Mouse (Mus musculus) cerebellum, postnatal 25 days (tissue): Measurements from ENCODE around the gene Trpm7.
A peak's percentile ranks its signal among the peaks of the same experiment; 100 is the strongest.

Source experiments
- DNase-seq, 2 experiments: peaks; one replicate each; pipeline ENCODE4 v3.0.0; 2021; ENCODE audit warnings: mixed read lengths in 2 of 2

Trpm7 gene

GRCm38 (mm10) chr2:126815822-126816221 is 60.2 kb downstream of the Trpm7 start:
- DNase-seq = no peak

GRCm38 (mm10) chr2:126801980-126802379 is 74.0 kb downstream of the Trpm7 start:
- DNase-seq = no peak

DNA sequence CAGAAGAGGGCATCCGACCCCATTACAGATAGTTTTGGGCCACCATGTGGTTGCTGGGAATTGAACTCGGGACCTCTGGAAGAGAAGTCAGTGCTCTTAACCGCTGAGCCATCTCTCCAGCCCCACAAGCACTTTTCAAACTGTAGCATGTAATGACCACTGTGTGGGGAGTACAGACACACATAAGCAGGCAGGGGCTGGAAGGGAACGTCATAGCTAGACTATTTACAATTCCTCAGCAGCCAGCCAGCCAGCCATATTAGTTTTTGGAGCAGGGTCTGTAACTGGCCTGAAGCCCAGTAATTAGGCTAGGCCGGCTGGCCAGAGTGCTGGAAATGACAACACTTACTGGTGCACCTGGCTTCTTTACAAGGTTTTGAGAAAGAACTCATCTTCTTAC is 77.6 kb downstream of the Trpm7 start:
- DNase-seq = no peak

- DNase-seq = no peak
Measured at GRCm38 (mm10) chr2:126795708-126796107, 80.3 kb downstream of the Trpm7 start.

GRCm38 (mm10) chr2:126792611-126793010 is 83.4 kb downstream of the Trpm7 start:
- no peak for DNase-seq

DNA sequence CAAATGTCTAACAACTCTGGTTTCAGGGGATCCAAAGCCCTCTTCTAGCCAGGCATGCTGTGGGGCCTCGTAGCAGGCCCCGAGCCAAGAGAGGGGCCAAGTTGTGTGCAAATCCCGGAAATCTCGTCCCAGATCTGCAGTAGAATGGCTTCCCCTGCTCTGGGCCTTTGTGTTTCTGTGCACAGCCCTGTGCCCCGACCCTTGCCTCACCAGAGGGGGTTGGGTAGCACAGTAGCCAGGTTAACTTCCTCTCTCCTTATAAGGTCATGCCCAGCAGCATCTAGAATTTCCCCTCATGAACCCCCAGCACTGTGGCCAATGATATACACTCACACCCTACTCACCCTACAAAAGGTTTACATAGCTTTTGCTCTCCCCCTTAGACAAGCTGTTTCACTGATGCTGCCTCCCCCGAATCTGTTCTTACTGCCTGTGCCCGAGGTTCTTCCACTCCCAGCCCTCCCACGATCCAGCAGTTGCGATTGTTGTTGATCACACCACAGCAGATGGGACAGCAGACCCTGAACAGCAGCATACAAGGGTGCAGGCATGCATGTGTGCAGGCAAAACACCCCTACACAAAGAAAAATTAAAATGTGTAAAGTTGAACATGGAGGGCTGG is 88.2 kb downstream of the Trpm7 start:
- DNase-seq = no peak

DNA sequence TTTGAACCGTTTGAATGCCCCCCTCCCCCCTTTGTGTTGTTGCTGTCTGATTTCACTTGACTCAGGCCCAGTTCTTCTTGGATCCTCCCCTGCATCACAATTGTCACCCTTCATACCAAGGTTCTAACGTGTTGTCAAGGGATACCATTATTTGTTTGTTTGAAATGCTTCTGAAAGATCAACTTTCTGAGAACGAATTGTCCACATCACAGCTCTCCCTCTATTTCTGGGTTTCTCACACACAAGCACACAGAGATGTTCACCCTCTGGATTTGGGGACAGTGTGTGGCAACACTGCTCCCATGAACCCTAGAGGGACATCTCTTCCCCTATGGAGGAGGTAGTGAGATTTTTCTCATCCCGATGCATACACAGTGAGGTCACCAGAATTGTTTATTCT is 92.7 kb downstream of the Trpm7 start, which contains the start of gene Usp50:
TSS of gene Usp50 (minus strand) at position 101 of the 400 bp plus-strand sequence.
- no peak for DNase-seq

- peak; percentile 54 to 77 for DNase-seq
Measured at GRCm38 (mm10) chr2:126782433-126782832, 93.6 kb downstream of the Trpm7 start.

DNA sequence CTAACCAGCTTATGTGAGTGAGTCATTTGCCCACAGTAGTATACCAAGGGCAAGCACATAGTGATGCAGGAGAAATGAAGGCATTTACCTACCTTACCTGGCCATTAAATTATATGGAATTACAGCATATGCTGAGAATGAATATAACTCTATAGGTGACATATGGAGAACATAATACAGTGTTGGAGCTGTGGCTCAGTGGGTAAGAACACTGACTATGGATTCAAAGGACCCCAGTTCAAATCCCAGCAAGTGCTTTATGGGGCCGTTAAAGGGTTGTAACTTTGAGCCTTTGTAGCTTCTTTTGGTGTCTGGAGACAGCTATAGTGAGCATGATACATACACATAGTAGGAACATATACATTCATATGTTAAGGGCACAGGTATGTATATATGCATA is 94.6 kb downstream of the Trpm7 start:
- no peak for DNase-seq

DNA sequence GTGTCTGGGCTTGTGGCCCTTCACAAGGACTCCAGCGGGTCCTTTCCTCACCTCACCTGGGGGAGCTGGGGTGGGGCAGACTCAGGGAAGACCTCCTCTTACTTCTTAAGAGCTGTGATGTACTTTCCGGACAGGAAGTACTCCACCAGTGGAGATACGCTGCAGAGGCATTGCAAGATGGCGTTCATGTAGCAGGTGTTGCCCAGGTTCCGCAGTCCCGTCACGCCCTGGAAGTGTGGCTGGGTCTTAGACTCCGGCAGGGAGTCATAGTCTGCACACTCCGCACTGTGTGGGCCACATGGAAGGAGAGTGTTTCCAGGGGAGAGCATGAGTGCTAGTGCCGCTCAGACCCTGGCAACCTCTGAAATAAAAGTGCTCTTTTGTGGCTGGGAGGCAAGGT is 95.7 kb downstream of the Trpm7 start:
- no peak for DNase-seq

DNA sequence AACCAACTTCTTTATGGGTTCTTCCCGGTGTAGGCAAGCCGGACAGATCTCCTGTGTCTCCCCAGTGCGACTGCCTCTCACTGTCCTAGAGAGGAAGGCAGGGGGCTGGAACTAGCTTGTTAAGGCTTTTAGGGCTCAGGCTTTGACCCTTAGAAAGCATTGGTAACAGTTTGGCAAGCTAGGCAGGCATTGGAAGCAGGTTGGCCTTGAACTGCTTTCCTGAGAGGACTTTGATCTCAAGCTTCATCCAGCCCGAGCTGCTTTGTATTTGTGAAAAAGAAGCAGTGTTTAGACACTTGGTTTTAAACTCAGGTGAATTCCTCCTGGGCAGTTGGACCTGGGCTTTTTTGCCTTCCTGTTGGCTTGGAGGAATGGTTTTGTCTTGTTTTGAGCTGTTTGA is 97.2 kb downstream of the Trpm7 start:
- no peak for DNase-seq

- no peak for DNase-seq
Measured at GRCm38 (mm10) chr2:126776416-126776815, 99.6 kb downstream of the Trpm7 start.

DNA sequence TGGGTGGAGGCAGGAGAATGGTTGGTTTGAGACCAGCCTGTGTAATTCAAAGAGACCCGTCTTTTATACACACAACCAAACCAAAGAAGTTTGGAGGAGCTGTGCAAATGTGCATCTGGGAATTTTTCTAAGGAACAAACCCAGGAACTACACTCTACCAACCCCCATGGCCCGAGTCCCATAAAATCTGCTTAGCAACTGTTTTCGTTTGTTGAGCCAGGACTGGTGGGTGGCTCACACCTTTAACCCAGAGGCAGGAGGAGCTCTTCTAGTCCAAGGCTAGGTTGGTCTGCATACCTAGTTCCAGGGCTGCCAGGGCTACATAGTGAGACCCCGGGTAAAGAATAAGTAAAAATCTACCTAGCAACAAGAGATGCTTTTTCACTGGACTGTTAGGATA is 100.1 kb downstream of the Trpm7 start:
- no peak for DNase-seq

DNA sequence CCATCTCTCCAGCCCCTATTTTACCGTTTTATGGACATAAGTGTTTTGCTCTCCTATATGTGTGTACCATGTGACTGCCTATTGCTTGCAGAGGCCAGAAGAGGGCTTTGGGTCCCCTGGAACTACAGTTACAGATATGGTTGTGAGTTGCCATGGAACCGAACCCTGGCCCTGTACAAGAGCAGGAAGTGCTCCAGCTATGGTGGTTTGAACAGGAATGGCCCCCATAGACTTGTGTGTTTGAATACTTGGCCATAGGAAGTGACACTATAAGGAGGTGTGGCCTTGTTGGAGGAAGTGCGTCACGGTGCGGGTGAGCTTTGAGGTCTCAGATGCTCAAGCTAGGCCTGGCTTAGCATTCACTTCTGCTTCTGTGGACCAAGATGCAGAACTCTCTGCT is 103.8 kb downstream of the Trpm7 start:
- no peak for DNase-seq

DNA sequence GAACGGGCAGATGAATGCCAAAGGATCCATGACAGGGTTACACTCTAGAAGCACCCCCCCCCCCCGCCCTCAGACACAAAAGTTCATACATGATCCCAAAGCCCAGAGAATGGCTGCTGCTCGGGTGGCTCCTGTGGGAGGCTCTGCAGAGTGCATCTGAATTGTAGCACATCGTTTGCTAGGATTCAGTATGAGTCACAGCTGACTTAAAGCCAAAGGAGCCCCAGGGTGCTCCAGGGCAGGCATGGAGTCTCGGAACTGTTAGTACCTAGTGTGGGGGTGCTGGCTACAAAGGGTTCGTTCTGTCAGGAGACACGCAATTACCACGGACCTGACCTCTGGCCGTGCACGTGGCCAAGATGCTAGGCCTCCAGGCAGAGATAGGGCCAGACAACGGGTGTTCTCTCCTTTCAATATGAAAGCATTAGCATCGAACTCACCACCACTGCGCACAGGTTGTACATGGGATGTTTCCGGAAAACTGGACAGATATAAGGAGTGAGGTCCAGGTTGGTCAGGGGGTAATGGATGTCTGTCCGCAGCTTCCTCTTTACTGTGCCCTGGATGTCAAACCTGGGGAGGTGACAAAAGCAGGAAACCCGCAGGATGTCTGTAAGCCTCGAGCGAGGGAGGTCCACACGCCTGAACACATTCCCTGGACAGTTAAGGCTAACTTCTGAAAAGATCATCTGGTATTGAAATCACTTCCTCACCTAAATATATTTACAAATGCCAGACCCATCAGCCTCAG is 106.4 kb downstream of the Trpm7 start:
- DNase-seq = peak; percentile 14 to 29

GRCm38 (mm10) chr2:126768194-126768593 is 107.8 kb downstream of the Trpm7 start:
- no peak for DNase-seq

GRCm38 (mm10) chr2:126767599-126767998 is 108.4 kb downstream of the Trpm7 start:
- DNase-seq = no peak

GRCm38 (mm10) chr2:126765867-126766582 is 110.0 kb downstream of the Trpm7 start:
- peak in 1 of 2 experiments; percentile 20 for DNase-seq

GRCm38 (mm10) chr2:126759351-126759750 is 116.7 kb downstream of the Trpm7 start:
- no peak for DNase-seq

- DNase-seq = no peak
Measured at GRCm38 (mm10) chr2:126755664-126756063, 120.4 kb downstream of the Trpm7 start.

DNA sequence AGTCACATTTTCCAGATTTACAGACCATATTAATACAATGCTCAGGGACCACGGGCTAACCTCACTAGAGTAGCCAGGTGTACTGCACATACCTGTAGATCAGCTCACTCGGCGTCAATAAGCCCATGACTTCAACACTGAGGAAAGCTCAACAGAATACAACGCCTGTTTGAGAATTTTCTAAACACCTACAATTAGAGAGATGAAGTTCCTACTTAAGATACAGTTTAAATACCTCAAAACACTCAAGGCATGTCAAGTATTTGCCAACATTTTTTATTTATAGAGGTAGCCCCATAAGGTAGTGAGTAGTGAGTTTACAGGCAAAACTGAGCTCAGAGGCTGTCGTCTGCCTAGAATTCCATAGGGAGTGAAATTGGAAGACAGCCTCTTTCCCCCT is 132.6 kb downstream of the Trpm7 start:
- DNase-seq = no peak
